Mouse (Mus musculus) kidney, embryonic 16.5 days (tissue): ENCODE measurements around the gene Adcy9. TPM values are rescaled to one million over a fixed set of nuclear protein-coding genes. Genes with fewer than 3 reads are reported as not detected.

ENCODE experiments used
- ATAC-seq: fragments of 200-750 bp; cut with Nextera tagmentation; 2 replicates; pipeline ENCODE4 v1.8.0; 2017; ENCODE audit warnings: moderate TSS enrichment; ENCODE audit not compliant: low FRiP score, low TSS enrichment
- H3K27ac ChIP-seq: fragments of 300-500 bp; sonication (generic); 2 replicates; pipeline ENCODE4 v1.5.1; 2014; ENCODE audit warnings: low read length
- H3K27me3 ChIP-seq: fragments of 300-500 bp; sonication (generic); 2 replicates; pipeline ENCODE4 v1.6.1; 2014; ENCODE audit warnings: low read length, control low read depth, mixed read lengths; ENCODE audit not compliant: insufficient read depth
- H3K36me3 ChIP-seq: fragments of 300-500 bp; sonication (generic); 2 replicates; pipeline ENCODE4 v1.6.1; 2014; ENCODE audit warnings: low read length, control low read depth, mixed read lengths; ENCODE audit not compliant: insufficient read depth
- H3K4me1 ChIP-seq: fragments of 300-500 bp; sonication (generic); 2 replicates; pipeline ENCODE4 v1.6.1; 2014; ENCODE audit warnings: low read length, control low read depth, mixed read lengths; ENCODE audit not compliant: insufficient read depth
- H3K4me2 ChIP-seq: fragments of 300-500 bp; sonication (generic); replicated peaks from 2 replicates; pipeline ENCODE4 v1.6.1; 2014; ENCODE audit warnings: low read depth, low read length
- H3K4me3 ChIP-seq: fragments of 300-500 bp; sonication (generic); 2 replicates; pipeline ENCODE4 v1.5.1; 2014; ENCODE audit warnings: mild to moderate bottlenecking, low read length
- H3K9ac ChIP-seq: fragments of 300-500 bp; sonication (generic); replicated peaks from 2 replicates; pipeline ENCODE4 v1.6.1; 2014; ENCODE audit warnings: low read length
- H3K9me3 ChIP-seq: fragments of 300-500 bp; sonication (generic); 2 replicates; pipeline ENCODE4 v1.6.1; 2016; ENCODE audit warnings: low read length, control low read depth
- WGBS: fragments of 180-500 bp; shearing (Covaris S2); extraction: QIAGEN DNeasy Blood & Tissue Kit; methylation state at CpG from one replicate; pipeline ENCODE4 v1.1.7; 2014; 5-methylcytosine and 5-hydroxymethylcytosine counted together
- polyA plus RNA-seq: library from polyadenylated mRNA; unstranded; fragments of >200 nt; fragmentation: Nextera tagmentation; extraction: Ambion mirVana; gene quantifications from 2 replicates; pipeline ENCODE4 v1.2.1, GENCODE M21; 2015

Gene Adcy9
- polyA plus RNA-seq, 1 experiment from 2014 or later, result 1.1 TPM

GRCm38 (mm10) chr16:4312018-4312417, 108.3 kb downstream of the Adcy9 start:
- H3K27me3 ChIP-seq, result no peaks in the 10 kb centered on the region
- H3K9ac ChIP-seq, result no peak overlapping the region
- no peak overlapping the region for H3K4me3 ChIP-seq
- H3K9me3 ChIP-seq, result no peaks in the 10 kb centered on the region
- no peak for ATAC-seq
- 67% methylated on average over 2 of the region's 2 CpGs for WGBS
- no peak overlapping the region for H3K27ac ChIP-seq
- no peak overlapping the region for H3K4me2 ChIP-seq
- H3K36me3 ChIP-seq, result no peaks in the 10 kb centered on the region
- no peaks in the 10 kb centered on the region for H3K4me1 ChIP-seq

GRCm38 (mm10) chr16:4311608-4312007, 108.7 kb downstream of the Adcy9 start:
- H3K27ac ChIP-seq, result no peak overlapping the region
- WGBS, result 67% methylated on average over 2 of the region's 2 CpGs
- H3K9ac ChIP-seq, result no peak overlapping the region
- no peaks in the 10 kb centered on the region for H3K4me1 ChIP-seq
- ATAC-seq, result no peak
- no peak overlapping the region for H3K4me2 ChIP-seq
- no peaks in the 10 kb centered on the region for H3K27me3 ChIP-seq
- H3K36me3 ChIP-seq, result no peaks in the 10 kb centered on the region
- no peaks in the 10 kb centered on the region for H3K9me3 ChIP-seq
- H3K4me3 ChIP-seq, result no peak overlapping the region

GRCm38 (mm10) chr16:4307795-4308194, 112.5 kb downstream of the Adcy9 start:
- H3K4me2 ChIP-seq, result no peak overlapping the region
- no peak overlapping the region for H3K27ac ChIP-seq
- no peak for ATAC-seq
- no peaks in the 10 kb centered on the region for H3K9me3 ChIP-seq
- H3K27me3 ChIP-seq, result no peaks in the 10 kb centered on the region
- H3K4me3 ChIP-seq, result no peak overlapping the region
- no peaks in the 10 kb centered on the region for H3K36me3 ChIP-seq
- no peaks in the 10 kb centered on the region for H3K4me1 ChIP-seq
- H3K9ac ChIP-seq, result no peak overlapping the region
- WGBS, result 89% methylated on average over 4 of the region's 4 CpGs

- no peak overlapping the region for H3K9ac ChIP-seq
- H3K4me1 ChIP-seq, result no peaks in the 10 kb centered on the region
- no peak for ATAC-seq
- H3K4me3 ChIP-seq, result no peak overlapping the region
- no peaks in the 10 kb centered on the region for H3K36me3 ChIP-seq
- no peaks in the 10 kb centered on the region for H3K9me3 ChIP-seq
- 60% methylated on average over 12 of the region's 12 CpGs for WGBS
- no peak overlapping the region for H3K27ac ChIP-seq
- no peak overlapping the region for H3K4me2 ChIP-seq
- no peaks in the 10 kb centered on the region for H3K27me3 ChIP-seq
These were observed 115.9 kb downstream of the Adcy9 start for GRCm38 (mm10) chr16:4304176-4304922.

GRCm38 (mm10) chr16:4303554-4303953, 116.7 kb downstream of the Adcy9 start:
- Histone ChIP-seq H3K27ac (no peak overlapping the region), H3K9me3 (no peaks in the 10 kb centered on the region), H3K9ac (no peak overlapping the region), H3K36me3 (no peaks in the 10 kb centered on the region), H3K4me1 (no peaks in the 10 kb centered on the region), H3K27me3 (no peaks in the 10 kb centered on the region), H3K4me2 (no peak overlapping the region), H3K4me3 (no peak overlapping the region)
- 81% methylated on average over 5 of the region's 5 CpGs for WGBS
- no peak for ATAC-seq

GRCm38 (mm10) chr16:4300280-4300679, 120.0 kb downstream of the Adcy9 start:
- no peak overlapping the region for H3K4me2 ChIP-seq
- 92% methylated on average over 7 of the region's 7 CpGs for WGBS
- no peaks in the 10 kb centered on the region for H3K36me3 ChIP-seq
- H3K27me3 ChIP-seq, result no peaks in the 10 kb centered on the region
- H3K4me1 ChIP-seq, result no peaks in the 10 kb centered on the region
- H3K4me3 ChIP-seq, result no peak overlapping the region
- ATAC-seq, result no peak
- H3K9ac ChIP-seq, result no peak overlapping the region
- H3K9me3 ChIP-seq, result no peaks in the 10 kb centered on the region
- H3K27ac ChIP-seq, result no peak overlapping the region

- WGBS, result 90% methylated on average over 3 of the region's 3 CpGs
- Histone ChIP-seq H3K9me3 (no peaks in the 10 kb centered on the region), H3K36me3 (no peaks in the 10 kb centered on the region), H3K9ac (no peak overlapping the region), H3K27me3 (no peaks in the 10 kb centered on the region), H3K27ac (no peak overlapping the region), H3K4me2 (no peak overlapping the region), H3K4me1 (no peaks in the 10 kb centered on the region), H3K4me3 (no peak overlapping the region)
- no peak for ATAC-seq
These were observed 127.0 kb downstream of the Adcy9 start for GRCm38 (mm10) chr16:4293259-4293658.

- Histone ChIP-seq H3K27ac (no peak overlapping the region), H3K27me3 (no peaks in the 10 kb centered on the region), H3K4me2 (no peak overlapping the region), H3K4me3 (no peak overlapping the region), H3K36me3 (no peaks in the 10 kb centered on the region), H3K4me1 (no peaks in the 10 kb centered on the region), H3K9ac (no peak overlapping the region), H3K9me3 (no peaks in the 10 kb centered on the region)
- ATAC-seq, result no peak
These were observed 130.8 kb downstream of the Adcy9 start for GRCm38 (mm10) chr16:4289507-4289906.

GRCm38 (mm10) chr16:4286593-4286992, 133.7 kb downstream of the Adcy9 start:
- Histone ChIP-seq H3K4me1 (no peaks in the 10 kb centered on the region), H3K9me3 (no peaks in the 10 kb centered on the region), H3K4me3 (no peak overlapping the region), H3K27ac (no peak overlapping the region), H3K9ac (no peak overlapping the region), H3K27me3 (no peaks in the 10 kb centered on the region), H3K4me2 (no peak overlapping the region), H3K36me3 (no peaks in the 10 kb centered on the region)
- WGBS, result 85% methylated on average over 7 of the region's 7 CpGs
- ATAC-seq, result no peak

GRCm38 (mm10) chr16:4285257-4285656, 135.0 kb downstream of the Adcy9 start:
- Histone ChIP-seq H3K4me3 (no peak overlapping the region), H3K27ac (no peak overlapping the region), H3K36me3 (no peaks in the 10 kb centered on the region), H3K9ac (no peak overlapping the region), H3K4me1 (no peaks in the 10 kb centered on the region), H3K27me3 (no peaks in the 10 kb centered on the region), H3K4me2 (no peak overlapping the region), H3K9me3 (no peaks in the 10 kb centered on the region)
- peak; percentile 65 for ATAC-seq
- 67% methylated on average over 5 of the region's 5 CpGs for WGBS
